Mouse (Mus musculus): ENCODE results near the gene Sv2a. TPM values are rescaled to one million over a fixed set of nuclear protein-coding genes. Genes with fewer than 3 reads are reported as not detected.
A peak's percentile ranks its signal among the peaks of the same experiment; 100 is the strongest.
"Not testable (repeated sequence)": the region's sequence is repeated elsewhere in the genome, so short reads cannot be mapped to it uniquely, and the experiment has no call there.

Sv2a gene
- polyA plus RNA-seq, 1 experiment = 0.28 TPM

- TF ChIP-seq CEBPB (IDR thresholded peaks at IDR 0.05; ENCODE audit: insufficient read depth, poor library complexity, severe bottlenecking) (no peak), POLR2AphosphoS2 (IDR thresholded peaks at IDR 0.05; ENCODE audit: insufficient read length, low read depth) (no peak), MAX (IDR thresholded peaks at IDR 0.05; ENCODE audit: low read depth) (no peak), POLR2A (IDR thresholded peaks at IDR 0.05; ENCODE audit: insufficient read length, low read depth) (no peak), TCF12 (IDR thresholded peaks at IDR 0.05; ENCODE audit: insufficient read depth, poor library complexity, severe bottlenecking) (no peak), MYOD1 (IDR thresholded peaks at IDR 0.05; ENCODE audit: control insufficient read depth in 1 of 3, insufficient read length in 2 of 3, low read depth in 2 of 3) (no peak), SRF (IDR thresholded peaks at IDR 0.05; ENCODE audit: control insufficient read depth, insufficient read length, low read depth) (no peak), MYOG (IDR thresholded peaks at IDR 0.05; ENCODE audit: control insufficient read depth in 1 of 3, insufficient read depth in 1 of 3, insufficient read length in 2 of 3, low read depth in 2 of 3) (no peak), E2F4 (IDR thresholded peaks at IDR 0.05; ENCODE audit: insufficient read depth) (no peak)
- Histone ChIP-seq H3ac (ENCODE audit: control insufficient read depth, insufficient read length) (peak overlapping the region; percentile 59), H3K79me2 (ENCODE audit: control insufficient read depth, insufficient read depth) (no peaks in the 10 kb centered on the region), H3K36me3 (ENCODE audit: control insufficient read depth, insufficient read depth) (no peaks in the 10 kb centered on the region), H3K4me3 (peak overlapping the region; percentile 47), H3K4me2 (ENCODE audit: low read depth) (peak overlapping the region; percentile 96), H3K27me3 (ENCODE audit: control insufficient read depth, insufficient read depth, insufficient read length) (no peaks in the 10 kb centered on the region)
These were observed 38.3 kb downstream of the Sv2a start for GRCm38 (mm10) chr3:96219191-96219641.

GRCm38 (mm10) chr3:96219661-96220130 is 38.7 kb downstream of the Sv2a start, which contains the start of the genes Bola1 and Hist2h2ab:
Bola1 (minus strand) TSS chr3:96219709.
Hist2h2ab (plus strand) TSS chr3:96219865.
- TF ChIP-seq REST (IDR thresholded peaks at IDR 0.05; ENCODE audit: insufficient read depth, insufficient read length) (no peak), POLR2AphosphoS2 (IDR thresholded peaks at IDR 0.05; ENCODE audit: insufficient read length, low read depth) (peak; percentile 98), POLR2A (IDR thresholded peaks at IDR 0.05; ENCODE audit: insufficient read length, low read depth) (peak; percentile 97), MYOD1 (IDR thresholded peaks at IDR 0.05; ENCODE audit: control insufficient read depth in 1 of 3, insufficient read length in 2 of 3, low read depth in 2 of 3) (peak in 1 of 3 experiments; percentile 27), MYOG (IDR thresholded peaks at IDR 0.05; ENCODE audit: control insufficient read depth in 1 of 3, insufficient read depth in 1 of 3, insufficient read length in 2 of 3, low read depth in 2 of 3) (peak in 1 of 3 experiments; percentile 23)
- Histone ChIP-seq H3ac (ENCODE audit: control insufficient read depth, insufficient read length) (peak within 1 kb of the TSS; percentile 59), H3K79me2 (ENCODE audit: control insufficient read depth, insufficient read depth) (no peaks in the 10 kb centered on the region), H3K27me3 (ENCODE audit: control insufficient read depth, insufficient read depth, insufficient read length) (no peaks in the 10 kb centered on the region), H3K36me3 (ENCODE audit: control insufficient read depth, insufficient read depth) (no peaks in the 10 kb centered on the region), H3K4me3 (peak within 1 kb of the TSS; percentile 47), H3K4me2 (ENCODE audit: low read depth) (peak within 1 kb of the TSS; percentile 96)

GRCm38 (mm10) chr3:96220131-96220764 is 39.3 kb downstream of the Sv2a start:
- H3K79me2 ChIP-seq (ENCODE audit: control insufficient read depth, insufficient read depth); H3K36me3 ChIP-seq (ENCODE audit: control insufficient read depth, insufficient read depth); H3K27me3 ChIP-seq (ENCODE audit: control insufficient read depth, insufficient read depth, insufficient read length): not testable (repeated sequence)
- Histone ChIP-seq H3K4me3 (peak overlapping the region; percentile 47), H3ac (ENCODE audit: control insufficient read depth, insufficient read length) (peak overlapping the region; percentile 59), H3K4me2 (ENCODE audit: low read depth) (peak overlapping the region; percentile 96)
- peak; percentile 83 for TF ChIP-seq POLR2A (IDR thresholded peaks at IDR 0.05; ENCODE audit: insufficient read length, low read depth)
- TF ChIP-seq POLR2AphosphoS2 (IDR thresholded peaks at IDR 0.05; ENCODE audit: insufficient read length, low read depth) = peak; percentile 91

- peak within 1 kb of the TSS; percentile 59 for H3ac ChIP-seq (ENCODE audit: control insufficient read depth, insufficient read length)
- no peaks in the 10 kb centered on the region for H3K36me3 ChIP-seq (ENCODE audit: control insufficient read depth, insufficient read depth)
- H3K27me3 ChIP-seq (ENCODE audit: control insufficient read depth, insufficient read depth, insufficient read length) = no peaks in the 10 kb centered on the region
- peak within 1 kb of the TSS; percentile 47 for H3K4me3 ChIP-seq
- no peaks in the 10 kb centered on the region for H3K79me2 ChIP-seq (ENCODE audit: control insufficient read depth, insufficient read depth)
- TF ChIP-seq SRF (IDR thresholded peaks at IDR 0.05; ENCODE audit: control insufficient read depth, insufficient read length, low read depth) (no peak), POLR2A (IDR thresholded peaks at IDR 0.05; ENCODE audit: insufficient read length, low read depth) (peak; percentile 69), POLR2AphosphoS2 (IDR thresholded peaks at IDR 0.05; ENCODE audit: insufficient read length, low read depth) (peak; percentile 73), REST (IDR thresholded peaks at IDR 0.05; ENCODE audit: insufficient read depth, insufficient read length) (no peak), MYOD1 (IDR thresholded peaks at IDR 0.05; ENCODE audit: control insufficient read depth in 1 of 3, insufficient read length in 2 of 3, low read depth in 2 of 3) (peak in 1 of 3 experiments; percentile 49), E2F4 (IDR thresholded peaks at IDR 0.05; ENCODE audit: insufficient read depth) (no peak)
- H3K4me2 ChIP-seq (ENCODE audit: low read depth) = peak within 1 kb of the TSS; percentile 96
These were observed 40.1 kb downstream of the Sv2a start, which contains the start of the genes Hist2h2ac and Hist2h2be for GRCm38 (mm10) chr3:96220765-96221639. Hist2h2ac (minus strand) TSS chr3:96220880. Hist2h2be (plus strand) TSS chr3:96221119.

GRCm38 (mm10) chr3:96221640-96222038 is 40.7 kb downstream of the Sv2a start:
- H3K4me2 ChIP-seq (ENCODE audit: low read depth) = peak overlapping the region; percentile 93
- TF ChIP-seq E2F4 (IDR thresholded peaks at IDR 0.05; ENCODE audit: insufficient read depth) (no peak), REST (IDR thresholded peaks at IDR 0.05; ENCODE audit: insufficient read depth, insufficient read length) (no peak), CEBPB (IDR thresholded peaks at IDR 0.05; ENCODE audit: insufficient read depth, poor library complexity, severe bottlenecking) (no peak), MAX (IDR thresholded peaks at IDR 0.05; ENCODE audit: low read depth) (no peak), MYOD1 (IDR thresholded peaks at IDR 0.05; ENCODE audit: control insufficient read depth in 1 of 3, insufficient read length in 2 of 3, low read depth in 2 of 3) (no peak), POLR2A (IDR thresholded peaks at IDR 0.05; ENCODE audit: insufficient read length, low read depth) (no peak), SRF (IDR thresholded peaks at IDR 0.05; ENCODE audit: control insufficient read depth, insufficient read length, low read depth) (no peak)
- no peaks in the 10 kb centered on the region for H3K27me3 ChIP-seq (ENCODE audit: control insufficient read depth, insufficient read depth, insufficient read length)
- H3K79me2 ChIP-seq (ENCODE audit: control insufficient read depth, insufficient read depth) = no peaks in the 10 kb centered on the region
- no peaks in the 10 kb centered on the region for H3K36me3 ChIP-seq (ENCODE audit: control insufficient read depth, insufficient read depth)
- H3ac ChIP-seq (ENCODE audit: control insufficient read depth, insufficient read length) = no peak overlapping the region
- peak overlapping the region; percentile 47 for H3K4me3 ChIP-seq

Measured in myocyte (in vitro differentiated cells).